13 mouse cellular contexts compared by ENCODE assay signal in genomic region chr13:28842811-28843210, GRCm38 (mm10).
A peak's percentile ranks its signal among the peaks of the same experiment; 100 is the strongest.
DNase-seq lines count a peak whose midpoint lies in the region; ATAC-seq and TF ChIP-seq lines count a peak whose summit lies in the region.
"Had no signal": no experiment of that assay in that cellular context is flagged by ENCODE, and none has a peak within 500 bp of the region (broad histone marks: within the 10 kb centered on the region; RNA-seq: fewer than 3 reads in every experiment).

No protein-coding gene starts in this region.

- no peaks in the 10 kb centered on the region for H3K27me3 ChIP-seq in CH12.LX (replicated peaks)
- no peaks in the 10 kb centered on the region for H3K27me3 ChIP-seq in heart, embryonic 16.5 days (ENCODE audit: control insufficient read depth, insufficient read depth, low read length)
- H3K27me3 ChIP-seq: neural tube, embryonic 12.5 days had no signal

- 52% methylated on average over 3 of the region's 3 CpGs for WGBS in heart, embryonic 16.5 days

- no peak overlapping the region for H3K27ac ChIP-seq in CH12.LX (ENCODE audit: insufficient read depth, low read depth)
- H3K27ac ChIP-seq in heart, embryonic 16.5 days (ENCODE audit: low read length) = peak overlapping the region; percentile 22
- H3K27ac ChIP-seq: left cerebral cortex, adult 2 months; neural tube, embryonic 12.5 days had no signal

- peak; percentile 13 to 21 for DNase-seq in kidney, postnatal 36 days
- no peak for DNase-seq in kidney, adult 18-20 months
- peak; percentile 17 for DNase-seq in CH12.LX (ENCODE audit: extremely low read depth)
- DNase-seq in adrenal gland, postnatal 14 days = peak; percentile 27
- DNase-seq in gastrocnemius, postnatal 14 days = no peak
- DNase-seq in gastrocnemius, postnatal 25 days = no peak
- DNase-seq: cerebellum, adult 2 months; right cerebral cortex, adult 18-20 months had no signal

- TF ChIP-seq CTCF in CH12.LX (conservative IDR thresholded peaks at IDR 0.05 in 1 of 2, IDR thresholded peaks at IDR 0.05 in 1 of 2; ENCODE audit: low read depth in 2 of 2, low read length in 2 of 2) = no peak

- in situ Hi-C loops in CH12.LX (cut with MboI; ENCODE audit: low pct_ligation_motif_present, low pct_unique_long_range_greater_than_20kb, low sequenced_read_pairs) = no loop called here

- TF ChIP-seq RAD21 in CH12.LX (IDR thresholded peaks at IDR 0.05; ENCODE audit: low read depth, low read length) = no peak

- dilution Hi-C loops in CH12.LX (cut with MboI; ENCODE audit: extremely low pct_ligation_motif_present, extremely low pct_unique_long_range_greater_than_20kb, low sequenced_read_pairs) = no loop called here

- peaks cover 5 to 12% of the 10 kb centered on the region in 2 experiments; a peak in 2 of 4 replicates for H3K4me1 ChIP-seq in CH12.LX (ENCODE audit: control insufficient read depth in 1 of 2, insufficient read depth in 2 of 2)
- H3K4me1 ChIP-seq in heart, embryonic 16.5 days (ENCODE audit: control insufficient read depth, insufficient read depth, low read length) = peaks cover 8% of the 10 kb centered on the region

- H3K9me3 ChIP-seq in CH12.LX (replicated peaks; ENCODE audit: low read length) = no peaks in the 10 kb centered on the region
- no peaks in the 10 kb centered on the region for H3K9me3 ChIP-seq in heart, embryonic 16.5 days (replicated peaks; ENCODE audit: control insufficient read depth, low read length)
- H3K9me3 ChIP-seq: neural tube, embryonic 12.5 days had no signal

- intact Hi-C loops in gastrocnemius, postnatal 14 days (cut with DNase I; ENCODE audit: low total_unique reads) = no loop called here

- H3K4me2 ChIP-seq in CH12.LX (ENCODE audit: insufficient read depth, low read depth, poor library complexity, severe bottlenecking) = no peak overlapping the region
- no peak overlapping the region for H3K4me2 ChIP-seq in heart, embryonic 16.5 days (ENCODE audit: low read depth, low read length)
- H3K4me2 ChIP-seq: neural tube, embryonic 12.5 days had no signal

- H3K36me3 ChIP-seq in CH12.LX (replicated peaks in 1 of 2; ENCODE audit: control insufficient read depth in 1 of 2, insufficient read depth in 1 of 2, low read length in 1 of 2) = no peaks in the 10 kb centered on the region
- no peaks in the 10 kb centered on the region for H3K36me3 ChIP-seq in heart, embryonic 16.5 days (ENCODE audit: control insufficient read depth, insufficient read depth)
- H3K36me3 ChIP-seq: neural tube, embryonic 12.5 days had no signal

- no peak for TF ChIP-seq POLR2A in CH12.LX (IDR thresholded peaks at IDR 0.05; ENCODE audit: low read depth, low read length)

- no peak overlapping the region for H3K9ac ChIP-seq in CH12.LX (ENCODE audit: insufficient read depth, low read depth)
- H3K9ac ChIP-seq in heart, embryonic 16.5 days (ENCODE audit: low read length) = no peak overlapping the region
- H3K9ac ChIP-seq: neural tube, embryonic 12.5 days had no signal

- H3K79me2 ChIP-seq in CH12.LX (replicated peaks; ENCODE audit: control insufficient read depth, extremely low read depth, insufficient read depth, poor library complexity, severe bottlenecking) = no peaks in the 10 kb centered on the region

- H3K4me3 ChIP-seq in CH12.LX (replicated peaks in 1 of 3; ENCODE audit: low read depth in 2 of 3, low read length in 2 of 3, poor library complexity in 1 of 3) = no peak overlapping the region
- no peak overlapping the region for H3K4me3 ChIP-seq in heart, embryonic 16.5 days (ENCODE audit: low read length)
- H3K4me3 ChIP-seq: left cerebral cortex, adult 2 months; neural tube, embryonic 12.5 days had no signal

- TF ChIP-seq EP300 in CH12.LX (IDR thresholded peaks at IDR 0.05; ENCODE audit: low read length) = no peak

- no peak for ATAC-seq in heart, embryonic 16.5 days (replicated peaks; ENCODE audit: extremely low read depth, insufficient read depth, low FRiP score)
- ATAC-seq: forebrain, embryonic 14.5 days; intestine, embryonic 16.5 days had no signal

TF ChIP-seq in CH12.LX, 34 proteins besides CTCF, POLR2A, EP300 and RAD21:
- no peak for TF ChIP-seq GABPA (IDR thresholded peaks at IDR 0.05; ENCODE audit: insufficient replicate concordance, low read depth, low read length)
- no peak for TF ChIP-seq ZKSCAN1 (IDR thresholded peaks at IDR 0.05; ENCODE audit: borderline replicate concordance, low read depth, low read length)
- no peak for TF ChIP-seq ETS1 (conservative IDR thresholded peaks at IDR 0.05; ENCODE audit: low read depth, low read length)
- TF ChIP-seq BHLHE40 (IDR thresholded peaks at IDR 0.05; ENCODE audit: low read depth, low read length) = no peak
- no peak for TF ChIP-seq USF1 (IDR thresholded peaks at IDR 0.05; ENCODE audit: low read depth, low read length)

Comparison
In these comparisons a context has a peak if more than half of its experiments do, and no peak if none do; other contexts are left out.
1. DNase-seq: peak in kidney, postnatal 36 days (2 of 2), CH12.LX (single experiment) and adrenal gland, postnatal 14 days (single experiment); none in kidney, adult 18-20 months (single experiment), gastrocnemius, postnatal 14 days (single experiment) and gastrocnemius, postnatal 25 days (single experiment).